Mouse (Mus musculus): ENCODE results near the gene Ezr. TPM values are rescaled to one million over a fixed set of nuclear protein-coding genes. Genes with fewer than 3 reads are reported as not detected.

Ezr gene
- polyA plus RNA-seq (2014; fragmentation: Illumina TruSeq; extraction: RNeasy Lipid Tissue Mini Kit (QIAGEN cat#74804)), result 67.2 TPM

GRCm38 (mm10) chr17:6782611-6783005, at the start of gene Ezr:
Gene Ezr, minus strand, starts transcription at chr17:6782784.

Other genes with a start within 250 kb of the Ezr start
- 10.9 TPM for gene Dynlt1c, start 181.1 kb downstream of the Ezr start, polyA plus RNA-seq (2014; fragmentation: Illumina TruSeq; extraction: RNeasy Lipid Tissue Mini Kit (QIAGEN cat#74804))
- 60.1 TPM for gene Dynlt1f, start 126.9 kb downstream of the Ezr start, polyA plus RNA-seq (2014; fragmentation: Illumina TruSeq; extraction: RNeasy Lipid Tissue Mini Kit (QIAGEN cat#74804))
- gene Sytl3, start 123.7 kb downstream of the Ezr start, polyA plus RNA-seq (2014; fragmentation: Illumina TruSeq; extraction: RNeasy Lipid Tissue Mini Kit (QIAGEN cat#74804)), result 0.51 TPM
- 48.9 TPM for gene Rsph3b, start 165.9 kb upstream of the Ezr start, polyA plus RNA-seq (2014; fragmentation: Illumina TruSeq; extraction: RNeasy Lipid Tissue Mini Kit (QIAGEN cat#74804))
- 9.1 TPM for gene Tagap1, start 178.4 kb upstream of the Ezr start, polyA plus RNA-seq (2014; fragmentation: Illumina TruSeq; extraction: RNeasy Lipid Tissue Mini Kit (QIAGEN cat#74804))
- gene Rnaset2b, start 187.8 kb upstream of the Ezr start, polyA plus RNA-seq (2014; fragmentation: Illumina TruSeq; extraction: RNeasy Lipid Tissue Mini Kit (QIAGEN cat#74804)), result 378 TPM
- gene Gm49721, start 196.1 kb upstream of the Ezr start, polyA plus RNA-seq (2014; fragmentation: Illumina TruSeq; extraction: RNeasy Lipid Tissue Mini Kit (QIAGEN cat#74804)), result not detected
- not detected for gene Gm1604a, start 242.8 kb upstream of the Ezr start, polyA plus RNA-seq (2014; fragmentation: Illumina TruSeq; extraction: RNeasy Lipid Tissue Mini Kit (QIAGEN cat#74804))